Mouse (Mus musculus): ENCODE data around the gene Gpbp1l1.
A peak's percentile ranks its signal among the peaks of the same experiment; 100 is the strongest.

Gpbp1l1 gene

DNA sequence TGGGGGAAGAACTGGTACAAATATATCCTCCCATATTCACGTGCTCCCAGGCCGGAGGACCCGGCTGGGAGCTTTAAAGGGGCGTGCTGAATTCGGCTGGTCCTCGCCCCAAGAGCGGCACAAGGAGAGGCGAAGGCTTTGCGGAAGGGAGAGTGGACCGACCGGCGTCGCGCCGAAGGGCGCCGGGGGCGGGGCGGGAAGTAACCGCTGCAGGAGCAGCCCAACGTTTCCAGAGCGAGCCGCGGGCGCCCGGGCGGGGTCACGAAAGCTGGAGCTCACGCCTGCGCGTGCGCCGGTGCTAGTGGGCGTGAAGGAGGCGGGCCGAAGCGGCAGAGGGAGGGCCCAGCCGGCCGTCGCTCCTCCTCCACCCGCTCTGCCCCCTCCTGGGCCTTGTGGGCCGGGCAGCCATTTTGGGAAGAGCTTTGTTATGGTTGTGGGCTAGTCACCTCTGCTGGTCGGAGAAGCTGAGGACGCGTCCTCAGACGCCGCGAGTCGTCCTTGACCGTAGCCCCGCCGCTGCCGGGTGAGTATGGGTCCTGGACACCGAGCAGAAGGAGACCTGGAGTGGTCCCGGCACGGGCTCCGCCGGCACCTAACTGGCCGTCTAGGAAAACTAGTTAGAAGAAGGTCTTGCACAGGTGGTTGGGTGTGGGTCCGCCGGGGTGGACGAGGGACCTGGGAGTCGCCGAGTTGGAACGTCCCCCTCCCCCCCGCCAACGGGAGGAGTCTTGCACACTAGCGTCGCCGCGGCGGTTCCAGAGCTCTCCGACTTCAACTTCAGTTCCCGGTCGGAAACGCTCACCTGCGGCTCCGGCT lies at the start of gene Gpbp1l1:
Gene Gpbp1l1, plus strand, starts transcription at position 353 of the 816 bp plus-strand sequence.
- peak; percentile 99 for DNase-seq (ENCODE audit: inconsistent ontology term)

DNA sequence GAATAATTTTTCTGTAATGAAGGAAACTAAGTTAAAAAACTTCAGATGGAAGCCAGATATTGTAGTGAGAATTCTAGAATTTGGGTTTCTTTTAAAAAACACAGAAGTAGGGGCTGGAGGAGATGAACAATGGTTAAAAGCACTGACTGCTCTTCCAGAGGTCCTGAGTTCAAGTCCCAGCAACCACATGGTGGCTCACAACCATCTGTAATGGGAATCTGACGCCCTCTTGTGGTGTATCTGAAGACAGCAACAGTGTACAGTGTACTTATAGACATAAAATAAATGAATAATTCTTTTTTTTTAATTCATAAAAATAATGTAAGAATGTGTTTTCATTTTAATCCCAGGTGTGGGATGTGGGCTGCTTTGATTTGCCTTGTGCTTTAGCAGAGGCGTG lies 26.3 kb upstream of the Gpbp1l1 start:
- DNase-seq (ENCODE audit: inconsistent ontology term) = no peak

DNA sequence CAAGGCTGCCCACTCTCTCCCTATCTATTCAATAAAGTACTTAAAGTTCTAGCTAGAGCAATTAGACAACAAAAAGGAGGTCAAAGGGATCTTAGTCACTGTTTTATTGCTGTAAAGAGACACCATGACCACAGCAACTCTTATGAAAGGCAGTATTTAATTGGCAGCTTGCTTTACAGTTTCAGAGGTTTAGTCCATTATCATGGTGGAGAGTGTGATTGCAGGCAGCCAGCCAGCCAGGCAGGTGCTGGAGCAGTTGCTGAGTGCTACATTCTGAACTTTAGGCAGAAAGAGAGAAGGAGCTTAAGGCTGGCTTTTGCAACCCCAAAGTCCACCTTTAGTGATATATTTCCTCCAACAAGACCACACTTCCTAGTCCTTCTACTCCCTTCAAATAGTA lies 21.1 kb upstream of the Gpbp1l1 start:
- DNase-seq (ENCODE audit: inconsistent ontology term) = peak; percentile 32

DNA sequence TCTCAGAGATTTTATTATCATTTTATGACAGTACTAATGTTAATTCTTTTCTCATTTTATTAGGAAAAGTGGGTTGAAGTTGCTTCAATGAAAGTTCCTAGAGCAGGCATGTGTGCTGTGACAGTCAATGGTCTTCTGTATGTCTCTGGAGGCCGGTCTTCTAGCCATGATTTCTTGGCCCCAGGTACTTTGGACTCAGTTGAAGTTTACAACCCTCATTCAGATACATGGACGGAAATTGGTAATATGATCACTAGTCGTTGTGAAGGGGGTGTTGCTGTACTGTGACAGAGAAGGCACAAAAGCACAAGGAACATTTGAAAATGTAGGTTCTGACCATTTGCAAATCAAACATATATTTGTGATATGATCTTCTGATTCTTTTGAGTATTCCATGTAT lies 19.7 kb upstream of the Gpbp1l1 start:
- DNase-seq (ENCODE audit: inconsistent ontology term) = no peak

DNA sequence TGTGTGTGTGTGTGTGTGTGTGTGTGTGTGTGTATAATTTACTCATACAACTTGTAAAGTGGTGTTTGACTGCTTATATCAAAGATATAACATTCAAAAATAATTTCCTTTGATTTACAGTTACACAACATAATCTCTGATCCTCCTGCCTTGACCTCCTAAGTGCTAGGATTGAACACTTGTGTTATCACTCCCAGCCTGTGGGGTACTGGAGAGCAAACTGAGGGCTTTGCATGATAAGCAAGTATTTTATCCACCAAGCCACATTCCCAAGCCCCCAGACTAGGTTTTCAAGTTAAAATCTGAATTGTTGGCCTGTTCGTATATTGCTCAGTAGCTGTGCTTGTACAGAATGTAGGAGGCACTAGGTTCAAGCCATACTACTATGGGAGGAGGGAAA lies 7.0 kb upstream of the Gpbp1l1 start:
- no peak for DNase-seq (ENCODE audit: inconsistent ontology term)

DNA sequence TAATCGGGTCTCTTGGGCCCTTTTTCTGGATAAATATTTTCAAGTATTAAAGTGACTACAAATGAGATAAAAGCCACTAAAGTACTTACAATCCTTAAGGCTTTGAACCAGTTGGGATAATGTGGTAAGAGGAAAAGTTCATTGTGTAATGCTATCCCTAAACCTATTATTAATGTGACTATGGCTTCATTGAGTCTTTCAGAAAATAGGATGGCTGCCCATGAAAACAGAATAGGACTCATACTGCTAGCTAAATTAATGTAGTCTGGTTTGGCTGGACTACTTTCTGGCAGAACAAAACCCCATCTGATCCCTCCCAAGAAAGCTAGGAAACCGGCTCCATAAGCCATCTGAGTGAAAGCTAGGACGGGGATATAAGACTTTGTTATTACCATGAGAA lies 4.4 kb upstream of the Gpbp1l1 start:
- no peak for DNase-seq (ENCODE audit: inconsistent ontology term)

DNA sequence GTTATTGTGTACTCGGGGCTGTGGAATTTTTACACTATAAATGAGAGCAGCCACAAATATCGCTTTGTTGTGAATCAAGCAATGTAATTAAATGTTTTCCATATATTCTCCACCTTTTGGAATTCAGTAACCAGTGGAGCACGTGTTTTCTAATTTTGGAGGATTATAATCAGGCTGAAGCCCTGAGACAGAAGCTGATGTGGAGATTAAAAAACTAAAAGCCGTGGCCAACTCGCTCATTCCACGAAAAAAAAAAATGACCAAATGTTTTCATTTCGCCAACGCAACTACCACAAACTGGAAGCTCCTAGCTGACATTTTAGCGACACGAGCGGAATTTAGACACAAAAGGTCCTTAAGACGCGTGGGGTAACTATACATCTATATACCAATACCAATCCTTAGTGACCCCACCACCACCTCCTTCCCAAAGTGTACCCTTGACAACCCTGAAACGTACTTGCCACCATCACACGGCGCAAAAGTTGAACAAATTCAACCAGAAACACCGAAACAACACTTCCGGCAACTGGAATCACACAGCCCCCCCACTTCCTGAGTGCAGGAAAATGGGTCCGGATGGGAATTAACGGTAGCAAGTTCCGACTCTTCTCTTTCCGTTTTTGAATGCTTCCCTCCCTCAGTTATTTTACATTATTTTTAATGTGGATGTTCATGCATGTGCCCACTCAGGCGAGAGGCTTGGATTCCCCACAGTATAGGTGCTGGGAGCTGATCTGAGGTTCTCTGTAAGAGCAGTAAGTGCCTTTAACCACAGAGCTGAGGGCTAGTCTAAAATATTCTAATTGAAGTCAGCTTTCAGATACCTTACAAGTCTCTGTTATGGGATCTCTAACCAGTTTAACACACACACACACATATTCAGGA lies 1.8 kb upstream of the Gpbp1l1 start, which contains the start of gene Tmem69:
Gene Tmem69, minus strand, starts transcription at position 524 of the 888 bp plus-strand sequence.
- peak; percentile 73 for DNase-seq (ENCODE audit: inconsistent ontology term)

DNA sequence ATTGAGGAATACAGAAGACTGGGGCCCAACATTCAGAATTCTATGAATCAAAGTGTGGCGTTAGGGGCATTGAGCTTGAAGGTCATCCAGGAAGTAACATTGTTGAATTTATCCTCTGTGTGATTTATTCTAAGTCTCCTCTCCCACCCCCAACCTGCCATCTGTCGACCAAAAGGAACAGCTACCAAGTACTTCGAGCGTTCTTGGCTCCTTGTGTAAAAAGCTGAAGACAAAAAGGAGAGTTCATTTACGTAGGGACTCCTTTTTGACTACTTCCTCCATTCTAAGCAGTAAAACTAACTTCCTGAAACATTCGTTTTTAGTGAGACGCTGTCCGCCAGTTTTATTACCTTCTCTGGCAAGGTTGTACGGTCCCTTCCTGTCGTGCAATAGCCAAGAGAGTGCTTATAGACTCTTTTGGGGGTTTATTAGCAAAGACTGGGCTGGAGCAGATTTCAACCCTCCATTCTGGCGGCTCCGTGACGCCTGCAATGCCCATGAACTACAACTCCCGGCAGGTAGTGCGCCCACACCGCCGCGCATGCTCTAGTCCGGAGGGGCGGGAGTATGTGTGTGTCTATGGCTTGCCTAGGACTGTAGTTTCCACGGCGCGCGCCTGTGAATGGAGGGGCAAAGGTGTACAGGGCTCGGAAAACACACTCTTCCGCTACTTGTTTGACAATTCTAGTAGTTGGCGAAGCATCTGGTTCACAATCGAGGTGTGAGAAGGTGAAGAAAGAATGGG lies 725 bp upstream of the Gpbp1l1 start:
- peak; percentile 95 for DNase-seq (ENCODE audit: inconsistent ontology term)

DNA sequence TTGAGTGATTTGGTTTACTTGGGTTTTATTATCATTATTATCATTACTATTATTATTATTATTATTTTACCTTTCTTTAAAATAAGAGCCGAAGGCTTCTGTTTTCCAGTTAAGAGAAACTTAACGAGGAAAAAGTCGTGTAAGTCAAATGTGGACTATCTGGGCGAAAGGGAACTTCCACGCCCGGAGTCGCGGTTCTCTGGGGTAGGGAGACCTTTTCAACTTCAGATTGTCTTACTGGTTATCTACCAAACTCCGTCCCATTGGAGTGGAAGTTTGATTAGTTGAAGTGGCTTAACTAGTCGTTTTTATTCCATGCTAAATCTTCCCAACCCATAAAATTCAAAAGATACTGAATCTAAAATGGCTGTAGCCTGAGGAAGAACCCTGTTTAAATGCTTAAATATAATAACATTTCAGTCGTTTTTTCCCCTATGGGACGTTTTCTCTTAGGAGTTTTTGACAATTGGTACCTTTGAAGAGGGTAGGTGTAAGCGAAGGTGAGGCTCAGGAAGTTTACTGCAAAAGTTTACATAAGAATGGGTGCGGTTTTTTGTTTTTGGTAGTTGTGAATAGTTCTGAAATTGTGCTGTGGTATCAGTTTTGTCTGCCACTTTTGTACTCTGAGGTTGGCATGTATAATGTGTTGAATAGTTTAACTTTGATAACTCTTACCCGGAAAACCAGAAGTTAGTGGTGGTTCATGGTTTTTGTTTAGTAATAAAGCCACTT lies 859 bp downstream of the Gpbp1l1 start:
- peak; percentile 14 for DNase-seq (ENCODE audit: inconsistent ontology term)

DNA sequence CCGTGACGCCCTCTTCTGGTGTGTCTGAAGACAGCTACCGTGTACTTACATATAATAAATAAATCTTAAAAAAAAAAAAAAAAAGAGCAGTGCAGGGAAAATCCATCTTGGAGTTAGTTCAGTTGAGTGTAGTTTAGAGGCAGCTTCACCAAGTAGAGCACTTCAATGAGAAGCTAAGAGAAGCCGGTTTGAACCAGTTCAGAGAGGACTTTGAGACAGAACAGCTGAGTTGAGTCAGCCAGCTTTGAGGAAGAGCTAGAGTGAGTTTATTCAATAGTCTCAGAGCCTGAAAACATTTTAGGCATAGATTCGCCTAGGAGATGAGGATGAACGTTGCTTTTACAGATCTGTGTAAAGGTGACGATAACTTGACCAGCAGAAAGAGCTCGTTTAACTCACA lies 38.3 kb downstream of the Gpbp1l1 start:
- DNase-seq (ENCODE audit: inconsistent ontology term) = no peak

DNA sequence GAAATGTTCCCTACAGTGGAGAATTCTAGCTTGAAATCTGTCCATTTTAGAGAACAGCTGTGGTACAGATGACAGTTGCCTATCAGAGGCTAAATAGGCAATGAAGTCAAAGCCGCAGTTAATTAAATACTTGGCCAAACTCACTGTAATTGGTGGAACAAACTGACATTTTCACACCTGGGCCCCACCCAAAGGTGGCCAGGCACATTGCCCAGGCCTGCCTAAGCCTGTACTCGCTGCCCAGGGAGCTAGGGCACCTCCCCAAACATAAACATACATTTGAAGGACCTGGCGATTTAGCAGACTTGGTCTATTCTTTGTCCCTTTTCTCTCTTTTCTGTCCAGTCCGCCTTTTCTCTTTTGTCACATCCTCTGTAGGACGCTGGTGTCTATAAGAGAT lies 38.9 kb downstream of the Gpbp1l1 start, which contains the start of gene Ccdc17:
Gene Ccdc17, plus strand, starts transcription at position 276 of the 400 bp plus-strand sequence.
- DNase-seq (ENCODE audit: inconsistent ontology term) = no peak

DNA sequence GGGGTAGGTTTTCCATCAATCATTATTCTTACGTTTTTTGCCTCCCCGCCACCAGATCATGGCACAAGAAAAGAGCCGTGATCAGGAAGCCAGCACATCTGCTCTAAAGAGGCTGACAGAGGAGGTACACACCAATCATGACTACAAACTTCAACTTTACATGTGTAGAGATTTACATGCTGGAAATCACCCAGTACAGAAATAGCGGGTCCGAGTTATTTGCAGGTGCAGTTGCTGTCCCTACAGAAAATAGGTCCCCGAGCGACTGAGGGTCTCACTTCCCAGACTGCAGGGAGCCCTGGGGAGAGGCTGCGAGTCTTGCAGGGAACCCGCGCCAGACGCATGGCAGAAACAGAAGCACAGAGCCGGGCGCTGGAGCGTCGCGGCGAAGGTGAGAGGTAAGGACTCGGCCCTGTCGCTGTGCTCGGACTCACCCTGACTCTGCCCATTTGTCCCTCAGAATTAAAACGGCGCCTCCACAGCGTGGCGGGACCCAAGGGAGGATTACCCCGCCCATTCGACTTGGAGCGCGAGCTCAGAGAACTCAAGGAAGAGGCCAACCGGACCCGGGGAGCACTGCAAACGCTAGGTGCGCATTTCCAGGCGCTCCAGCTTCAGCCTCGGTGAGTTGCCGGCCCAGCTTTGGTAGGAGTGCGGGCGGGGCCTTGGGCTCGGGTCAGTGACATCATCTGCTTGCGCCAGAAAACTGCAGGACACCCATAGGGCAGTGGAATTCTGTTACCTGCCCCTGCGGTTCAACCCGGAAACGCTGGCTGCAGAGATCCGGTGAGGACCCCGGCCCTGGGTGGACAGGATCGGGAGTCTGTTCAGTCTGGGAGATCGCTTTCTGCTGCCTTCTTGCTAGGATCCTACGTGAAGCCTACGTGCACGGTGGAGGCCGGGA lies 39.8 kb downstream of the Gpbp1l1 start:
- peak; percentile 90 for DNase-seq (ENCODE audit: inconsistent ontology term)

DNA sequence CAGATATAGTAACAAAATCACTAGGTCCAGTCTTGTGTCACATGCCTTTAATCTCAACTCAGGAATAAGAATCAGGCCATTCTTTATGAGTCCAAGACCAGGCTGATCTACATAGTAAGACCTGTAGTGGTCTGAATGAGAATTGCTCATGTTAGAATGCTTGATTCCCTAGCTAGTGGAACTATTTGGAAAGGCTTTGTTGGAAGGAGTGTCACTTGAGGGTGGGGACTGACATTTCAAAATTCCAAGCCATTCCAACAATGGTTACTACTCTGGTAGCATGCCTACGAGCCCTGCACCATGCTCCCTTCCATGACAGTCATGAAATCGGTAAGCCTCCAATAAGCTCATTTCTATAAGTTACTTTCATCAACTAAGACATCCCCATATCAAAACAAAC lies 55.2 kb downstream of the Gpbp1l1 start:
- DNase-seq (ENCODE audit: inconsistent ontology term) = no peak

DNA sequence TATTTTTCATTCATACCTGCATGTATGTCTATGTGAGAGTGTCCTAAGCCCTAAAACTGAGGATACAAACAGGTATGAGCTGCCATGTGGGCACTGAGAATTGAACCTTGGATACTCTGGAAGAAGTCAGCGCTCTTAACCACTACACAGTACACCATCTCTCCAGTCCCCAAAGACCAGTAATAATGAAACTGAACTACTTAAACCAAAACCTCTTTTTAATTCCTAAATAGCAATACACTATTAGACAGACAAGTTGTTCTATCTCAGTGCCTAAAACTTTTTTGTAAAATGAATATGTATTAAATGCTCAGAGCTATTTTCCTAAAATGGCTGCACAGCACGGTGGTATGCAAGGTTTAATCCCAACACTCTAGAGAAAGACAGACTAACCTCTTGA lies 57.8 kb downstream of the Gpbp1l1 start:
- DNase-seq (ENCODE audit: inconsistent ontology term) = no peak

DNA sequence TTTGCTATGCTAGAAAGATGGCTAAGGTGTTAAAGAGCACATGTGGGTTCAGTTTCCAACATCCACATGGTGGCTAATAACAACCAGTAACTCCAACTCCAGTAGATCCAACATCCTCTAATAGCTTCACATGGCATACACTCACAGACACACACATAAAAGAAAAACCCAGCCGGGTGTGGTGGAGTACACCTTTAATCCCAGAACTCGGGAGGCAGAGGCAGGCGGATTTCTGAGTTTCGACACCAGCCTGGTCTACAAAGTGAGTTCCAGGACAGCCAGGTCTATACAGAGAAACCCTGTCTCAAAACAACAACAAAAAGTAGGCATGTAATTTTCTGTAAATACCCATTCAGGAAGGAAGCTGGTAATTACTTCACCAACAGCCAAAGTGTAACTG lies 67.4 kb downstream of the Gpbp1l1 start:
- no peak for DNase-seq (ENCODE audit: inconsistent ontology term)

DNA sequence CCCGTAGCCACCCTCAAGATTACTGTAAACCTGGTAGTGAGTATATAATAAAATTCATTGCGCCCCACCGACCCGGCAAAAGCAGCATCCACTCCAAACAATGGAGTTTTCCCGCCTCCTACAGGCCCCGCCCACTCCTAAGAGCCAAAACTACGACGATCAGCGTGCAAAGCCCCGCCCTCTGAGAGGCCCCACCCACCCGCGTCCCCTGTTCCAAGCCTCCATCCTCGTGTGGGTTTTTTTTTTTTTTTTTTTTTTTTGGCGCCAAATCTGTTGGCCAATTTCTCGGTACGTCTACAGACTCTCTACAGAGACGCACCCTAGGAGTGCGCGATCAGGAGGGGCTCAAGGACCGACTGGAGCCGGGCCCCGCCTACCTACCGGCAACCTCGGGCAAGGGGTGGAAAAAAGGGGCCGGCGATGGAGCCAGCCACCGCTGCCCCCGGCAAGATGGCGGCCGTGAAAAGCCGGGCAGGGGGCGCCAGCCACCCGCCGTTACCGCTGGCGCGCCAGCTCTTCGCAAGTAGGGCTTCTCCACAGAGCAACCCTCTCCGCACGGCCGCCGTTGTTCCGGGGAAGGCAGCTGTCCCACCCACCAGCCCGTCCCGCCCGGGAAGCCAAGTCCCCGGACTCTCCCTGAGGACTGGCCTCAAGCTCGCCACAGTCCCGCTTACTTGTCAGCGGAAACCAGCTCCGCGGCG lies 69.3 kb downstream of the Gpbp1l1 start:
- peak; percentile 93 for DNase-seq (ENCODE audit: inconsistent ontology term)

DNA sequence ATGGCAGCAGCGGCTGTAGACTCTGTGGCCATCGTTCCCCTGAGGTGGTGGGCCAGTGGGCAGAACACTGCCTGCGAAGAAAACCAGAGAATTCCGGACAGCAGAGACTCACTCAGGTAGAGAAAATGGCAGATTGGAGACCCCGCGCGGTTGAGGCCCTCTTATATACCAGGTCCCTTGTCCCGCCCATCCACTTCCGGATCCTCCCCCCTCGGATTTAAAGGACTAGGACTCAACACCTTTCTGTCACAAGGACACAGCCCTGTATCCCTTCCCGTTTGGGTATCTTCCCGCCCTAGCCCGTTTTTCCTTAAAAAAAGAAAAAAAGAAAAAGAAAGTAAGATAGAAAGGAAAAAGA lies 69.9 kb downstream of the Gpbp1l1 start:
- peak; percentile 96 for DNase-seq (ENCODE audit: inconsistent ontology term)

DNA sequence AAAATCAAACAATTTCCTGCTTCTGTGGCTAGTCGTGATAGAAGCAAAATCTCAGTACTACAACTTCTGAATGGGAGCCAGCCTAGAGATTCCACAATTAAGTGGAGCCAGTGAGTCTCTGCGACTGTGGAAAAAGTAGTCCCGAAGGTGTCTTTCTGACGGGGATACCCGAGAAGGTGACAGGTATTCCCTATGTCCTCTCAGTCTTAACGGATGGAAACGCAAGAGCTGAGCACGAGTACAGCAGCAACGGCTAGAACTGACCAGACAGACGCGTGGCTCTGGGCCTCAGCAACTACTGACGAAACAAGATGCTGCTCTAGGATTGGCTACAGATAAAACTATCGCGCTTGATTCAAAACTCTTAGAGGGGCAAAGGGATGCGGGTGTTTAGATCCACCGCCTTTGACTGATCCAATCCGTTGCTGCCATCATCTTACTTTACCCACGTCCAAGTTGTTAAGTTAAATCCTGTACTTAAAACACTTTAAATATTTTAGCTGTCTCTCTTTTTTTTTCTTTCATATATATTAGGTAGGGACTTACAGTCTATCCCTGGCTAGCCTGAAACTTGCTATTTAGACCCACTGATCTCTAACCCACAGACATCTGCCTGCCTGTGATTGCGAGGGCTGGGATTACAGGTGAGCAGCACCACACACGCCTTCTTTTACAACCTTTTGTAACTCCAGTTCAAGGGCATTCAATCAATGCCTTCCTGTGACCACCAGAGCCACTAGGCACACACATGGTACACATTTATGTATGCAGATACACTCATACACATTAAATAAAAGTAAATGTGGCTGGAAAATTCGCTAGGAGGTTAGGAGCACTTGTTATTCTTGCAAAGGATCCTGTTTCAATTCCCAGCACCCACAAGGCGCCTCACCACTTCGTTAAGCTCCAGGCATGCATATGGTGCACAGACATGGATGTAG lies 70.5 kb downstream of the Gpbp1l1 start, which contains the start of gene Nasp:
Gene Nasp, minus strand, starts transcription at position 220 of the 941 bp plus-strand sequence.
- peak; percentile 86 for DNase-seq (ENCODE audit: inconsistent ontology term)

All from Muller cell, postnatal 12 days (primary cell).